Mouse (Mus musculus) ES-Bruce4 (cell line): ENCODE data around the gene Washc2.

Source experiments
- CTCF ChIP-seq: IDR thresholded peaks from one replicate; pipeline ENCODE4 v1.8.1; 2011; ENCODE audit warnings: low read depth, low read length
- EP300 ChIP-seq: IDR thresholded peaks from 2 replicates; pipeline ENCODE4 v1.6.1; 2011; ENCODE audit warnings: low read depth, low read length; ENCODE audit not compliant: insufficient read depth

GRCm38 (mm10) chr6:116286870-116287575, 79.2 kb downstream of the Washc2 start:
- TF ChIP-seq EP300 (no peak), CTCF (no peak)
